Mouse (Mus musculus) layer of hippocampus, adult 2 months (tissue): ENCODE measurements around the gene Pard3b. TPM values are rescaled to one million over a fixed set of nuclear protein-coding genes. Genes with fewer than 3 reads are reported as not detected.

Experiments
- DNase-seq, 2 experiments: peaks; one replicate each; pipeline ENCODE4 v3.0.0; 2022; ENCODE audit warnings: low spot score in 2 of 2
- H3K27ac ChIP-seq: fragments of 200-600 bp; 2 replicates; pipeline ENCODE4 v1.8.1; 2022
- H3K4me3 ChIP-seq: fragments of 200-600 bp; 2 replicates; pipeline ENCODE4 v1.8.1; 2022; ENCODE audit warnings: mild to moderate bottlenecking
- CTCF ChIP-seq: fragments of 200-600 bp; conservative IDR thresholded peaks from 2 replicates; pipeline ENCODE4 v1.8.1; 2022; ENCODE audit warnings: antibody characterized with exemption, mild to moderate bottlenecking, moderate library complexity
- total RNA-seq, 2 experiments: library from RNA; stranded (reverse); gene quantifications; 2 replicates each; pipeline ENCODE4 v1.2.3; 2021

Gene Pard3b
- total RNA-seq, 2 experiments from 2014 or later, result 4.6 to 6.9 TPM

DNA sequence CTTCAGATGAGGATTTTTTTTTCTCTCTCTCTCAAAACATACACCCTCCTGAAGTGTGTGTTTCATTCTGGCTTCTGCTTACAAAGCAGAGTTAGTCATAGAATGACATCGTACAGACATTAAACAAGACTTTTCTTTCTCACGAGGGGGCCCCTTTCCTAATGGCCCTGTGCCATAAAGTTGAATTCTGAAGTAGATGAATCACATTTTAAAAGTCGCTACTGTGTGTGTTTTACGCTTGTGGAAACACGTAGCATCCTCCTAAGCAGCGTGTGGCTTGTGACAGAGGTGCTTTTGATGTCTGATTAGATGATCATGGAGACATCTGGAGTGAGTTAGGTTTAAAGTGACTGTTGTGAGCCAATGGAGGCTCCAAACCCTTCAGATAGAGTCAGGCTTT lies 447.4 kb downstream of the Pard3b start:
- no peak for DNase-seq
- H3K4me3 ChIP-seq, result no peak overlapping the region
- no peak overlapping the region for H3K27ac ChIP-seq
- TF ChIP-seq CTCF, result no peak

DNA sequence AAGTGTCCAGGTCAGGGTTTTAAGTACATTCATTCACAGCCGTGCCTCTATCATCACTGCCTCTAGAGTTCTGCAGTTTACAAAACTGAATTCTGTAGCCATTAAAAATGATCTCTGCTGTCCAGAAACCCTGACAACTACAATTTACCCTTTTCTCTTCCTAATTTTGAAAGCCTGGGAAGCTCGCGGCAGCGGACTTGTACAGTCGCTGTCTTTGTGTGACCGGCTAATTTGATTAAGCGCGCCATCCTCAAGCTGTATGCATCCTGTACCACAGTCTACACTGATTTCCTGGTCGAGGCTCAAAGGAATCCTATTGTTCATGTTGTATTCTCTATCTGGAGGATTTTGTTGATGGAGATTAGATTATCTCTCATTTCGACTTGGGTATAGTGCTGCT lies 448.8 kb downstream of the Pard3b start:
- DNase-seq, result no peak
- Histone ChIP-seq H3K4me3 (no peak overlapping the region), H3K27ac (no peak overlapping the region)
- no peak for TF ChIP-seq CTCF

DNA sequence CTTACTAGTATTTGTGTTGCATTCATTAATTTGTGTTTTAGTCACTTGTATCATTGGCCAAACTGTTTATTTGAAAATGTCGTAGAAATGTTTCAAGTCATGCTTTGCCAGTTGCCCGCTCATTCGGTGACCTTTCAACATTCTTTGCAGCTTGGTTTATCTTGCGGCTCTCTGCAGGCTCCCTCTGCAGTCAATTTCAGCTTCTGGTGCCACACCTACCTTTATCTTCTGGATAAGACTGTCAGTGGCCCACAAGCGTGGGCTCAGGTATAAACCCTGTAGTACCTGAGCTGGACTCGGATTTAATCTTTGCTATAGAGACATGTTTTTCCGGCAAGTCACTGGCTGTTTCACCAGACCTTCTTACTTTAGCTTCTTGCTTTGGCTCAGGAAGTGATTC lies 456.3 kb downstream of the Pard3b start:
- DNase-seq, result no peak
- Histone ChIP-seq H3K27ac (no peak overlapping the region), H3K4me3 (no peak overlapping the region)
- TF ChIP-seq CTCF, result no peak

DNA sequence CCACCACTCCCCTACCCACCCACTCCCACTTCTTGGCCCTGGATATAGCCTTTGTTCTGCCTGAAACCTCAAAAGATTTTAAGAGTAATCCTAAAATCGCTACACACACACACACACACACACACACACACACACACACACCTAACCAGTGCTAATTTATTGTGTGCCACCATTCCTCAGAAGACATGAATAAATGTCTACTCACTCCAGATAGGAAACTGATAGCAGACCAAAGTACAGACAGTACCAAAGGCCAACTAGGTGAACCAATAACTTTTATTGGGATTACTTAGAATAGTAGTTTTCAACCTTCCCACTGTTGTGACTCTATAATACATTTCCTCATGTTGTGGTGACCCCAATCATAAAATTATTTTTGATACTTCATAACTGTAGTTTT lies 483.8 kb downstream of the Pard3b start:
- TF ChIP-seq CTCF, result no peak
- H3K27ac ChIP-seq, result no peak overlapping the region
- no peak for DNase-seq

DNA sequence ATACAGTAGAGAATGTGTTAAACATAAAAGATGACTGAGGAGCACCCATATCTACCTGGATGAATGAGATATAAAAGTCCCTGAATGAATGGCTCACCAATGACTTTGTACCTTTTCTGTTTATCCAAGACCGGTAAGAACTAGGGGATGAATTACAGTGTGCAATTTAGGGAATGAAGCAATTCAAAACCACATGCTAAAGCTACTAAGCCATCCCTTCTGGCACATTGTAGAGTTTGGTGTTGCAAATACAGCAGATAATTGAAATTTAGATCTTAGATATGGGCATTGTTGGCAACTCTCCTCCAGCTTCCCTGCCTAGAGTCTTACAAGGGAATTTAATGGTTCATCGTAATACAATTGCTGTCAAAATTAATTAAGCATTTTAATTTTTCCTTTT lies 490.6 kb downstream of the Pard3b start:
- no peak overlapping the region for H3K27ac ChIP-seq
- no peak for DNase-seq
- no peak overlapping the region for H3K4me3 ChIP-seq
- no peak for TF ChIP-seq CTCF

More for the DNA sequence above, 483.8 kb downstream of the Pard3b start:
- no peak overlapping the region for H3K4me3 ChIP-seq

DNA sequence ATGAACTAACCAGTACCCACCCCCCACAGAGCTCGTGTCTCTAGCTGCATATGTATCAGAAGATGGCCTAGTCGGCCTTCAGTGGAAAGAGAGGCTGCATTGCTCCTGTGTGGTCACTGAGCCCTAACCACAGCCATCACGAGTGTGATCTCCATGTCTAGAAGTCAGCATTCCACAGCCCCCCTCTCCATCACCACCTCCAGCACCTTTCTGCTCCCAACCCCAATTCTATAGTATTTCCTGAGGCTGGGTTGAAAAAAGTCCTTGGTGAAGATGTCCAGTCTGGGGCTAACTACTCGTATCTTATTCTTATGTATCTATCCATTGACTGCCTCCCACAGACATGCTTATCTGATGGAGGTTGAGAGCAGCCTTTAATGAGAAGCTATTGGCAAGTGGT lies 509.5 kb downstream of the Pard3b start:
- Histone ChIP-seq H3K27ac (no peak overlapping the region), H3K4me3 (no peak overlapping the region)
- DNase-seq, result no peak
- TF ChIP-seq CTCF, result no peak

DNA sequence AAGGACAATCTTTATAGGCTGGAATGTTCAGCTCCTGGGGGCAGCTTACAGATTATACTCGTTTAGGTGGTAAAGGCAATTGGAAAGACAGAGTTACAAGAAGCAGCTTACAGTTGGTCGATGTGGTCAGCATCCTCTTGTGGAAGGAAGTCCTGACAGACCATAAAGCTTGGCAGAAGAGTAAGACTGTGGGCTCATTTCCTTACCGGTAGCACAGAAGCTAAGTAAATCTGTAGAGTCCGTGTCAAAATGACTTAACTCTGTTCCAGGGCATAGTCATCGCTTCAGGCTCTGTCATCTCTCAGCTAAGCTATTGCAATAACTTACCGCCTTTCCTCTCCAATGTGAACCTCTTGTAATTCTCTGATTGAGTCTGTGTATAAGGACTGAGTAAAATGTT lies 510.2 kb downstream of the Pard3b start:
- DNase-seq, result no peak
- Histone ChIP-seq H3K4me3 (no peak overlapping the region), H3K27ac (no peak overlapping the region)
- no peak for TF ChIP-seq CTCF

DNA sequence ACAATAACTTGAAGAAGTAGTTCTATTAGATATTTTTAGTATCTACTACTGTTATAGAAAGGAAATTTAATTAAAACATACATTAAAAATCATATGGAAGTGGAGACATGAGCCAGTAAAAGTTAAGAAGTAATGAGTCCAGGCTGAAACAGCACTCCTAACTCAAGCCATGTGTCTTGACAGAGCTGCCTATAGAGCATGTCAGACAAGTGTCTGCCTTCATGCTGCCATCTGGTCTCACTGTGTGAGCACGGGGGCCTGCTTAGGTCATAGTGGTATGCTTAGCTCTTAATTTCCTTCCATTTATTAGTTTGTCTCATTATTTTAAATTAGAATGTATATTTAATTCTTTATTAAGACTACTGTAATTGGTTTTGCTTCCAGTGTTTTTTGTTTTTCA lies 517.3 kb downstream of the Pard3b start:
- Histone ChIP-seq H3K4me3 (no peak overlapping the region), H3K27ac (no peak overlapping the region)
- TF ChIP-seq CTCF, result no peak
- no peak for DNase-seq

DNA sequence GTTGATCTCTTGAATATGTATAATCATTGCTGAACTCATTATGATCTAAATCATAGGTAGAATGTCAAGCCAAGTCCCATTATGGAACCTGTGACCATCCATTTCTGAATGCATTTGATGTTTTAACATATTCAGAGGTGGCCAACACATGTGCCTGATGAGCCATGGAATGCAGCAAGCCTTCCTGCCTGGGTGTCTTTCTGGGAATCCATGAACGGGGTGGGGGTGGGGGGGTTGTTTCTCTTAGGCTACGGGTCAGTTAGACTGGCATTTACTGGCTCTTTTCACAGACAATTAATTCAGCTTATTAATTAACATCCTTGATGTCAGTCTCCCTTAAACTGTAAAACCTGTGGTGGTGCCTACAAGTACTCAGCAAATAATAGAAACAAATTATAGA lies 521.0 kb downstream of the Pard3b start:
- DNase-seq, result no peak
- Histone ChIP-seq H3K27ac (no peak overlapping the region), H3K4me3 (no peak overlapping the region)
- TF ChIP-seq CTCF, result no peak

DNA sequence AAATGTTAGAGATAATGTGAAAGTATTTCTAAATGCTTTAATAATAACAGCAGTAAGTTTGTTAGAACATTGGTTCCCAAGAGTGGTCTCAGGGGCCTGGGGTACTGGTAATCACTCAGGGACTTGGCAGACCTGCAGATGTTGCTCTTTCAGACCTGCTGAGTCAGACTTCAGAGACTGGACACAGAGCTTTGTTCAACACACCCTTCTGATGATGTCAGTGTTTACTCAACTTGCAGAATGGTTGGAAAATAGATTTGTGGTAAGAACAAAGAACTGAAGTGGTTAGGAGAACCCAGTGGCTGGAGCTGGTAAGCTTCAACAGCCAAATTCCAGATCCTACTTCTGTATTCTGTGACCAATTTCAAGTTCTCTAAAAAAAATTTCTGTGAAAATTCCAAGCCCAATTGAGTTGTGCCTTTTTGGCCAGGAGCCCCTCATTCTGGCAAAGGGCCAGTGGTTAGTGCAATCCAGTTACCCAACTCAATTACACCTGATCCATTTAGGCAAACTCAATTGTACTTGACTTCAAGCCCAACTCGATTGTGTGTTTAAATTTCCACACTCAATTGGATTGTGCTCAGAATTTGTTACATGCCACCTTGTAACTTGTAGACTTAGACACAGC lies 536.5 kb downstream of the Pard3b start:
- no peak overlapping the region for H3K27ac ChIP-seq
- TF ChIP-seq CTCF, result no peak
- H3K4me3 ChIP-seq, result no peak overlapping the region
- DNase-seq, result no peak

DNA sequence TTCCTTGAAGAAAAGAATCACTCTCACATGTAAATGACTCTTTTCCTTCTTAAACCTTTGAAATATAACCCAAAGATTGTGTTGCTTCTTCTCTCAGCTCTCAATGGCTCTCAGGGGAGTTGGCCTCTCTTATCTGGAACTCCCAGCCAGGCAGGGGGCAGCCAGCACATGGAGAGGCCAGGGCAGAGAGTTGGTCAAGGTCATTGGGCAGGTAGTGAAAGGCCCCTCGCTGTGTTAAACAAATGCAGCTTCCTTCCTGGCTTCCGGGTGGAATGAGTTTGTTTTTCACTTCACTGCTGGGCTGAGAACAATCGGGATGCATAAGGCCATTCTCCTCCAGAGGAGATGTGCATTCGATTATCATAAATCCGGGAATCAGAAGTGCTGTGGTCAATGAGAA lies 543.0 kb downstream of the Pard3b start:
- Histone ChIP-seq H3K4me3 (no peak overlapping the region), H3K27ac (no peak overlapping the region)
- no peak for DNase-seq
- TF ChIP-seq CTCF, result no peak

DNA sequence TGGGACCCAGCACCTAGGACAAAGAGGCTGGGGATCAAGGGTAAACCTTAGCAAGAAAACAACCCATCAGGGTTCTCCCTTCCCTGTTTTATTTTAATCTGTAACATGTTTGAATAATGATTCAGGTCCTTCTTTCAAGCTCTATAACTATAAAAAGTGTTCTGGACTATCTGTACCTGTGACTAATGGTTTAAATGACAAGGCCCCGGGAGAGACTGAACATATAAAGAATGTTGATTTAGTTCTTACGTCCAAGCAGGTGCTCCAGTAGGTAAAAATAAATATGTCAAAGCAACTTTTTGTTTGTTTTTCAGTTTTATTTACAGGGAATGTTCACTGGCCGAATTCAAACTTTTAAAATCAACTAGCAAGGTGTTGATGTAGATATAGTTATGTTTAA lies 544.0 kb downstream of the Pard3b start:
- H3K4me3 ChIP-seq, result no peak overlapping the region
- H3K27ac ChIP-seq, result no peak overlapping the region
- DNase-seq, result no peak
- no peak for TF ChIP-seq CTCF

DNA sequence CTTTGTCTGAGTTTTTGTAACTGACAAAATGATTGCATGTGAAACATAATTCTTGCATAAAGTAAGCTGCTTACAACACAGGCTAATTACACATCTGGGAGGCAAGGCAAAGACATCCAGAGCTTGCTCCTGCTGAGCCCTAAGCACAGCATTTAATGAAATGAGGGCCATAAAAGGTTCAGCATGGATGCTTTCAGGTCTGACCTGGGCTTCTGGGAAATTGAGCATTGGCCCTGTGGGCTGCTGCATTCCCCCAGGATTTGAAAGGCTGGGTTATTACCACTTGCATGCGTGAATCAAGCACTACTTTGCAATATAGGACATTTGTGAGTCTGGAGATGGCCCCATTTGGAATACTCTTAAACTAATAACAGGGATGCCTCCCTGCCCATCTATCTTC lies 552.2 kb downstream of the Pard3b start:
- no peak overlapping the region for H3K4me3 ChIP-seq
- TF ChIP-seq CTCF, result no peak
- no peak overlapping the region for H3K27ac ChIP-seq
- DNase-seq, result no peak

DNA sequence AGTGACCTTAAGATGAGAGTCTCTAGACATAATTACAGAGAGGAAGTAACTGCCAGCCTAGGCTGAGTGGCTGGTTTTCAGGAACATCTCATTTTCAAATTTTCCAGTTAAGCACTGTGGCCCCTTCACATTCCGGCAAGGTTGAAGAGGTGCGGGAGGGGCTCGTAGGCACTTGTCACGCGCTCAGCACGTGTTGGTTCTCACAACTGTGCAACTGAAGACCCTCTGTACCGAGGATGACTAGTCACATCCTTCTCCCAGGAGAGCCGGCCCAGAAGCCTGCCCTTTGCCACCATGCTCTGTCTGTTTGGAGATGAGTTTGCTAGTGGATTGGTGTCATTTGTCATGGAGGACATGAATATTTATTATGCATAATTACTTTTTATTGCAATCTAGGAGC lies 558.9 kb downstream of the Pard3b start:
- no peak for TF ChIP-seq CTCF
- H3K27ac ChIP-seq, result no peak overlapping the region
- no peak overlapping the region for H3K4me3 ChIP-seq
- no peak for DNase-seq

DNA sequence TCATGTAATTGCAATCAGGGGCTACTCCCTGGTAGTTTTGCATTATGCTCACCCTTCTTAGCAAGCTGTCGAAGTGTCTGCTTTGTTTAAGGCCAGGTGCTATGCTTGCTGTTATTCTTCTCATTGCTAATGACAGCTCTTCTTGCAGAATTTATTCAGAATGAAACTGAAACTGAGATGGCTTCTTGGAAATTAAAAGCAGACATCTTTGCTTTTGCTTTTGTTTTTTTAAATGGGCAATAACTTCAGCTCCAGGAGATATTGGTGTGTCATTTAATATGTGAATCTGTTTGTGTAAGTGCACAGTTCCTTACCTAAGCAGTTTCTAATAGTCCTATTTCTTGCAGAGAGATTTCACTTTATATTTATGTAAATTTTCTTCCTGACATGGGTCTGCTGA lies 562.3 kb downstream of the Pard3b start:
- H3K4me3 ChIP-seq, result no peak overlapping the region
- no peak overlapping the region for H3K27ac ChIP-seq
- no peak for DNase-seq
- no peak for TF ChIP-seq CTCF
